Mouse (Mus musculus) telencephalon, adult 2 months (tissue): ENCODE results near the gene Clrn1.

Source experiments
- DNase-seq: peaks from one replicate; pipeline ENCODE4 v3.0.0-alpha.2; 2011; ENCODE audit warnings: low read depth, low spot score

The Clrn1 gene

DNA sequence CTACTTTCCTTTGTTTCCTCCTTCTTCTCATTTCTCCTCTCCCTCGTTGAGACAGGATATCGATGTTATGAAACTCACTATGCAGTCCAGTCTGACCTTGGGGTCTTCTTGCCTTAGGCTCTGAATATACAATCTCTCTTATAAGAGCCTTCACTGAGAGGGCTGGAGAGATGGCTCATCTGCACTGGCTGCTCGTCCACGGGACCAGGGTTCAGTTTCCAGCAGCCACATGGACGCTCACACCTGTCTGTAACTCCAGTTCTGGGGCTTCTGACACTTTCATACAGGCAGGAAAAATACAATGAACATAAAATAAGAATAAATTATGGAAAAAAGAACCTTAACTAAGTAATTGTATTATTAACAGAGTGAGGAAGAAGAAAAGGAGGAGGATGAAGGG lies 53.6 kb downstream of the Clrn1 start:
- no peak for DNase-seq

DNA sequence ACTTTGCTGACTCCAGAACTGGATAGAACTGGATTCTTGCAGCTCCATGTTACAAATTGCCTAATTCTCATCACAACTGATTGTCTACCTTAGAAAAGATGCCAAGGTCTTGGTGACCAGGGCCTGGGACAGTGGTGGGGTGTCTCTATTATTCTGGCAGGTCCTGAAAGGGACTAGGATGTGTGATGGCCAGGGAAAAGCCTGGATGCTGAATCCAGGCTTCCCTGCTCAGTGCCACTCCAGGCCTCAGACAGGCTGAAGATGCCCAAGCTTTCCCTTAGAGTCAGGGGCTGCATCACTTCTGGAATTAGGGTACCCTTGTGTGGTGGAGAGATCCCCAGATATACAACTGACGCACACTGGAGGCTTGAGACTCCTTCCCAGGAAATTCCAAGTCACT lies 55.2 kb downstream of the Clrn1 start:
- no peak for DNase-seq

DNA sequence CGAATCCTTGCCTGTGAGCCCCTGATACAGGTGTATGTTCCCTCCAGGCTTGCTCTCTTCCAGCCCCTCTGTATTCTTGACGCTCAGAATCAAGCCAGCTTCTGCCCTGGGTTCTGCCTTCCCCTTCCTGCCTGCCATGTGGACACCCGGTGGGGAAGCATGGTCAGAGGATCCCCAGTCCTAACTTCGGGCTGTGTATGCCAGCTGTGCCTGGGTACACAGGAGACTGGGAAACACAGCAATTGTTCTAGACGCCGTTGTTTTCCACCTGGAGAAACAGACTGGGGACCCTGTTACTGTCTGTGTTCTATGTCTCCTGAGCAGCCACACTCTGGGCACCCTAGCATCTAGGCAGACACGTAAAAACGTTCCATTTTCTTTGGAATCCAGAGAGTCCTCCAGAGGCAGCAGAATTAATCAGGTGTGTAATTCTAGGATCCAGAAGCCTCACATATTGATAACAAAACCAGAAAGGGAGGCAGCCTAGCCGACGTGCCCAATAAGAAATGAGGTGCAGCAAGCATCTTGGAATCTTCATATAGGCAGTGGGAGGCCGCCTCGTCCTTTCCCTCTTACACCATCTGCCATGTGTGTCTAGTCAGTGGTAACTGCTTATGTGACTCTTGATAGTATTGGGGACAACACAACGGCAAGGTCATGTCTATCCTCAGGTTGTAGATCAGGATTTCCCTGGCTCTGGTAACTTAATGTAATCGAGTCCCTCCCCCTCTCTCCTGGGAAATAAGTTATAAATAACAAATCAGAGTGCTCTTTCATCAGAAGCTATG lies 56.6 kb downstream of the Clrn1 start:
- DNase-seq, result no peak

DNA sequence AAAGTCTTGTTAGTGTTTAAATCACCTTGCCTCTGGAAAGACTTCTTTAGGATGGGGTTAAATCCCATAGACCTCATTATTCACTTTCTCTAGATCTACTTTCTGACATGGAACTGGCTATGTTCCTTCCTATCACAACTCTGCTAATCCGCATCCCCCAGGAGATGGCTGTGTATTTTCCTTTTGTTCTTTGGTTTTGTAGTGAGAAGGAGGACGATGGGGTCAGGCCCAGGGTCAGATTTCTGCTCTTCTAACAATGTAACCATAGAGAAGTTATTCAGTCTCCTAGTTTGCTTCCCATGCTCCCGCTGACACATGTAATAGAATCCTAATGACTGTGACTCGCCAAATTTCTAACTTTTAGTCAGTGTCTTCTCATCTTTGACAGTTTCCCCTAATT lies 58.9 kb downstream of the Clrn1 start:
- no peak for DNase-seq

DNA sequence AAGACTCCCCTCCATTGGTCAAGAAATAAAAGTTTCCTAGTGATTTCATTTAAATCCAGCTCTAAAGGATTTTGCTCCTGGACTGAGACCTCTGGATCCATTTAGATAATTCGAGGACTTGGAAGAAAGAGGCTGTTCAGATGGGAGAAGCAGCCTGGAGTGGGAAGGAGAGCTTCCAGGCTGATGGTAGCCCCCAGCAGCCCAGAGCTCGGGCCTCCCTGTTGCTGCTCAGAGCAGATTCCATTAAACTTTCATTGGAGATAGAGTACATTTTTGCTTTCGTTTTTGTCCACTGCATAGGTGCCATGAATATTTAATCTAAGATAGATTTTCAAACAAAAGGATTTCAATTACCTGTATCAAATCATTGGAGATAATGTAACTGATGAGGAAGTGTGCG lies 62.9 kb downstream of the Clrn1 start, which contains the start of gene Mindy4b-ps:
Gene Mindy4b-ps, minus strand, starts transcription at position 101 of the 400 bp plus-strand sequence.
- no peak for DNase-seq

DNA sequence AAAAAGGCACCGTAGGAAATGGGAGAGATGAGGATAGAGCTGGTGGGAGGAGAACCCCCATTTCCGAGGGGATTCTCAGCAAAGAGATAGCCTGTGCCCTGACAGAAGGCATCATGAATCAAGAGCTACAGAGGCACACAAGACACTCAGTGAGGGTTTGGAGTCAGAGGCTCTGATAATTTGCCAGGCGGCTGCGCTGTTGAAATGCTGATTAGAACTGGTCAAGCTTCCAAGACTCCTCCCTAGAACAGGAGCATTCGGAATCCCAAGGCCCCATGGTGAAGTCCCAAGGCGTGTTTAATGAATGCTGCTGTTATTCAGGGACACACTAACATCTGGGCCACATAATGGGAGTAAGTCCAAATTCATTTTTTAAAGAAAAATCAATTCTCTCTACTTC lies 67.8 kb downstream of the Clrn1 start:
- no peak for DNase-seq

DNA sequence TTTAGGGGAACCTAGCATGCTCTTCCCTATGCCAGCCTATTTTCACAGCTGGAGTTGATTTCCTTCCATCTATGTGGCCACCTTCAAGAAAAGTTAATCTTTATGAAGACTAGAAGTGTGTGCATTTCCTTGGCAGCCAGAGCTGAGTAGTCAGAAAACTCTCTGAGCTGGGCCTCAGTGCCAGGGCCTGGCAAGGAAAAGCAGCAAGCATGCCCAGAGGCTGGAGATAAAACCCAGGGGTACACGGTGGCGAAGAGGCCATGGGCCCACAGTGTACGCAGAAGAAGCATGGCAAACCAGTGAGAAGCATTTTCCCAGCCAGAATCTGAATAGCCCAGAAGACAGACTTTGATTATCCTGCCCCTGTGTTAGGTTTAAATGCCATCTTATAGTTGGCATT lies 70.9 kb downstream of the Clrn1 start:
- no peak for DNase-seq

DNA sequence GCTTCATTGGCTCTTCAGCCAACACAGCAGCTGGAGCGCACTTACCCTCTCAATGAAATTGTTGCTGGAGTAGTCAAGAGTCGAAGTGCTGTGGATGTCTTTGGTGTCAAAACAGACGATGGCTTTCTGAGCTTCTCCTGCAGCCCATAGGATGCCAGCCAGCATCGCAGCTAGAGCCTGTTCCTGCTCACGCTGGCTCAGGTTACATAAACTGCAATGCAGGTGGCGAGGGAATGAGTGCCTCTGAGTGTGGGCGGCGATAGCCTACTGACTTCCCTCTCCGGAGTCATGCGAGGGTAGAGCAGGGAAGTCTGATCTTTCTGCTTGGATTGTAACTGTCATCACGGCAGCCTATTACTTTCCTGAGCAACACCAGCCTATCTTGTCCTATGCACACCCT lies 74.8 kb downstream of the Clrn1 start:
- no peak for DNase-seq

DNA sequence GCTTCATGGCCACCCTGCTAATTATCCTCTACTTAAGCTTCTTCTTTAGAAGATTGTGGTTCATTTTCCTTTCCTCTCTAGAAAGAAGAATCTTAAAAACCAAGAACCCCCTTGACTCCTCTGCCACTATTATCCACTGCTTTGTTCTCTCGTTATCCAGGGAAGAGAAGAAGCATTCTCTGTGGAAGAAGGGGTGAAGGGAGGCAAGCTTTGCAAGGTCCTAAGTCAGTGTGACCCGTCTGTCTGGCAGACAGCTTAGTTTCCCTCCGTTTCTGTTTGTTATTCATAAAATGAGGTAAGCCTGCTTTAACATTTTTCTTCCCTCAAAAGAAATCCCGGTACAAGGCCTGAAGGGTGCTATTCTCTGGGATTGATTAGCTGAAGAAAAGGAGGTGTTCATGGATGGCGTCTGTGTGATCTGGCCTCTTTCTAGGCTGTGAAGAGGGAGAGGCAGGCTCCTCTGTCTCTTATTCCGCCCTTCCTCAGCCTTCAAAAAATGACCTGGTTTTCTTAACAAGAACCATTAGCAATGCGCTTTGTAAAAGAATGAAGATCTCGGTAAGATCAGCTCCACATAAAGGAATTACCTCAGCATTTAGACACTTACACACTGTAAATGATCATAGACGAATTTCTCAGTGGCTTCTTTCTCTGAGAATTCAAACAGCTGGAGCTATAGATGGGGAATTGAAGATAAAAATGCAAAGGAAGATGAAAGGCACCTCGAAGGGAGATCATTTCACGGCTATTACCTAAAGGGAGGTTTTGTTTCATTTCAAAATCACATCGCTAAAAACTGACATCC lies 75.8 kb downstream of the Clrn1 start:
- no peak for DNase-seq

DNA sequence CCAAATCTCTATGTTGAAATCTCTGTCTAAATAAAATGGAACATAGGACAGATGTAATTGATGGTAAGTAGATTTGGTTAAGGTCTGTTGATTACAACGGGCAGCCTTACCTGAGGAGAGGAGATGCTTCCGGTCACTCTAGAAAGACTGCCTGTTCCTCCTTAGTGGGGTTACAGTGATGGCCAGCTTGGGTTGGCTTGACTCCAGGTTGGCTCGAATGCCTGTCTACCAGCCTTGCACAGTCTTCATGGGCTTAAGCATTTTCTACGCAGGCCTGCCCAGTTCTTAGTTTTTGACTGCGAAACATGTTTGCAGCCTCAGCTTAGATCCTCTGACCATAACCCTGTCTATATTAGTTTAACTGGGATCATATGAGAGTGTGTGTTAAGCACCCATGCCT lies 76.5 kb downstream of the Clrn1 start:
- DNase-seq, result no peak

DNA sequence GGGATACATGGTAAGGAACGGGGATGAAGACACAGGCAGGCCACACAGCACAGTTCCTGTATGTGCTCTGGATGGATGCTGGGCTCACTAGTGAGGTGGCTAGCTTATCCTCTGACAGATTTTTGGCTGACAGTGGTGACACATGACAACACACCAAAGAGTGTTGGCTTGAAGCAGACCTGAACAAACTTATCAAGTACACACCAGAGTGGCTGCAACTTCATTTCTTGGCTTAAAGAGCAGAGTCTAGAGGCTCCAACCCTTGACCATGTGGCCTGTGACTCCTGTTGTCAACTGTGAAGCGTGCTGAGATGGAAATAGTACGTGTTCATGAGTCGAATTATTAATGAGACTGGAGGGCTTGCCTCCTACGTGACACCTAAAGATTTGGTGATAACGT lies 80.4 kb downstream of the Clrn1 start:
- DNase-seq, result no peak

DNA sequence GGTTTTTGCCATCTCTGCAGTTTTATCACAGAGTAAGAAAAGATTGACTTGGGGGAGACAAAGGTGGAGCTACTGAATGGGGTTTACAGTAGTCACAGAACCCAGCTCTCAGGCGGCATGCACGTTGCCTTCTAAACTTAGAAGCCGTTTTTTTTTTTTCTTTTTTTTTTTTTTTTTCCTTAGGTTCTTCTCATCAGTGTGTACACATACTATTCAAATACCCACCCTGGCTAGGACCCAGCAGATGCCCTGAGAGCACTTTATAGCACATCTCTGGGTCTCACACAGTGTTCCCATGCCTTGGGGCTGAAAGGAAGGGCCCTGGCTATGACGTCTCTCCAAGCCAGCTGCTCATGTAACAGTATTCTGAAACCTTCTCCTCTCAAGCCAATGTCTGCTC lies 86.5 kb downstream of the Clrn1 start:
- no peak for DNase-seq

DNA sequence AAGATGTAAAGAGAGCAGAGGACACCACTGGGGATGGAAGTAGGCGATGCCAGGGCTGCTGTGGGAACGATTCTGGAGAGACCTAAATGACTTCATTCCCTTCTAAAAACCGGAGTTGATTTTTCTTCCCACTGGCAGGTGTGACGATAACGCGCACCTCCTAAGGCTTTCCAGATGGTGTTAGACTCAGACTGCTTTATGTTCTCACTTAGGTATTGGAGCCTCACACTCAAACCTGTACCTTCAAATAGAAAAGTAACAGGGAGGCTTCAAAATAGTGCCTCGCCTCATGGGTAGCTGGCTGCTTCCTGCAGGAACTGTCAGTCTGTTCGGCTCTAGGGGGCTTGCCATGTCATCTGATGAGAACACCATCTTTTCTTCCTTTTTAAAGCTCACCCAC lies 86.9 kb downstream of the Clrn1 start:
- no peak for DNase-seq
